Mouse (Mus musculus) heart, postnatal 0 days (tissue): Measurements from ENCODE around the gene Srm. TPM values are rescaled to one million over a fixed set of nuclear protein-coding genes. Genes with fewer than 3 reads are reported as not detected.

Experiments
- ATAC-seq: fragments of 200-750 bp; cut with Nextera tagmentation; 2 replicates; pipeline ENCODE4 v1.8.0; 2017; ENCODE audit warnings: low read depth, moderate number of reproducible peaks, moderate library complexity; ENCODE audit not compliant: insufficient read depth
- DNase-seq: peaks from one replicate; pipeline ENCODE4 v3.0.0-alpha.2; 2016; ENCODE audit warnings: low spot score
- H3K27ac ChIP-seq: fragments of 300-500 bp; sonication (generic); 2 replicates; pipeline ENCODE4 v1.5.1; 2014; ENCODE audit warnings: low read depth, mild to moderate bottlenecking
- H3K27me3 ChIP-seq: fragments of 300-500 bp; sonication (generic); 2 replicates; pipeline ENCODE4 v1.6.1; 2014; ENCODE audit warnings: low read length, mixed read lengths; ENCODE audit not compliant: control insufficient read depth, insufficient read depth
- H3K36me3 ChIP-seq: fragments of 300-500 bp; sonication (generic); replicated peaks from 2 replicates; pipeline ENCODE4 v1.6.1; 2014; ENCODE audit warnings: low read length, mixed read lengths; ENCODE audit not compliant: control insufficient read depth, insufficient read depth
- H3K4me1 ChIP-seq: fragments of 300-500 bp; sonication (generic); 2 replicates; pipeline ENCODE4 v1.6.1; 2014; ENCODE audit warnings: antibody characterized with exemption; ENCODE audit not compliant: control insufficient read depth, insufficient read depth
- H3K4me2 ChIP-seq: fragments of 300-500 bp; sonication (generic); 2 replicates; pipeline ENCODE4 v1.6.1; 2014; ENCODE audit warnings: low read depth, mild to moderate bottlenecking, low read length, moderate library complexity
- H3K4me3 ChIP-seq: fragments of 300-500 bp; sonication (generic); 2 replicates; pipeline ENCODE4 v1.5.1; 2014; ENCODE audit warnings: low read depth, low read length
- H3K9ac ChIP-seq: fragments of 300-500 bp; sonication (generic); replicated peaks from 2 replicates; pipeline ENCODE4 v1.6.1; 2014; ENCODE audit warnings: low read depth, low read length, mixed read lengths
- H3K9me3 ChIP-seq: fragments of 300-500 bp; sonication (generic); replicated peaks from 2 replicates; pipeline ENCODE4 v1.6.1; 2016; ENCODE audit warnings: low read length; ENCODE audit not compliant: control insufficient read depth
- CTCF ChIP-seq: IDR thresholded peaks from 2 replicates; pipeline ENCODE4 v1.5.1; 2016; ENCODE audit warnings: antibody characterized with exemption, control low read depth, low read depth
- EP300 ChIP-seq: IDR thresholded peaks from 2 replicates; pipeline ENCODE4 v1.6.1; 2016; ENCODE audit warnings: antibody characterized with exemption, low read depth
- WGBS: fragments of 180-500 bp; shearing (Covaris S2); extraction: QIAGEN DNeasy Blood & Tissue Kit; methylation state at CpG from one replicate; pipeline ENCODE4 v1.1.7; 2014; 5-methylcytosine and 5-hydroxymethylcytosine counted together
- polyA plus RNA-seq: library from polyadenylated mRNA; unstranded; fragments of >200 nt; fragmentation: Nextera tagmentation; extraction: Ambion mirVana; gene quantifications from 2 replicates; pipeline ENCODE4 v1.2.1, GENCODE M21; 2015
- total RNA-seq: library from RNA; depleted of rRNA; stranded (reverse); fragments of >200 nt; gene quantifications from 2 replicates; pipeline ENCODE4 v1.2.3, GENCODE M21; 2014; ENCODE audit warnings: low replicate concordance

The Srm gene
- total and polyA plus RNA-seq, 2 experiments from 2014 or later, result 15.0 to 51.4 TPM

- H3K36me3 ChIP-seq, result no peaks in the 10 kb centered on the region
- no peaks in the 10 kb centered on the region for H3K4me1 ChIP-seq
- DNase-seq (no peak), ATAC-seq (no peak)
- H3K27ac ChIP-seq, result no peak overlapping the region
- H3K9me3 ChIP-seq, result no peaks in the 10 kb centered on the region
- 83% methylated on average over 2 of the region's 2 CpGs for WGBS
- no peaks in the 10 kb centered on the region for H3K27me3 ChIP-seq
- H3K4me3 ChIP-seq, result no peak overlapping the region
- no peak overlapping the region for H3K4me2 ChIP-seq
- TF ChIP-seq CTCF, result no peak
- TF ChIP-seq EP300, result no peak
- H3K9ac ChIP-seq, result no peak overlapping the region
Measured at GRCm38 (mm10) chr4:148635309-148635708, 44.0 kb downstream of the Srm start.

- Histone ChIP-seq H3K4me3 (no peak overlapping the region), H3K4me1 (no peaks in the 10 kb centered on the region), H3K27me3 (no peaks in the 10 kb centered on the region), H3K4me2 (no peak overlapping the region), H3K9me3 (no peaks in the 10 kb centered on the region), H3K27ac (no peak overlapping the region), H3K9ac (no peak overlapping the region), H3K36me3 (no peaks in the 10 kb centered on the region)
- ATAC-seq (no peak), DNase-seq (no peak)
- 38% methylated on average over 9 of the region's 9 CpGs for WGBS
- TF ChIP-seq EP300, result no peak
- TF ChIP-seq CTCF, result no peak
Measured at GRCm38 (mm10) chr4:148638302-148638701, 47.0 kb downstream of the Srm start.

GRCm38 (mm10) chr4:148639455-148639854 lies 48.2 kb downstream of the Srm start:
- H3K9me3 ChIP-seq, result no peaks in the 10 kb centered on the region
- no peak overlapping the region for H3K4me2 ChIP-seq
- peaks cover 6% of the 10 kb centered on the region; the same call in 1 of the 2 replicates for H3K4me1 ChIP-seq
- H3K27me3 ChIP-seq, result no peaks in the 10 kb centered on the region
- H3K36me3 ChIP-seq, result no peaks in the 10 kb centered on the region
- DNase-seq (no peak), ATAC-seq (no peak)
- 91% methylated on average over 2 of the region's 2 CpGs for WGBS
- no peak overlapping the region for H3K4me3 ChIP-seq
- no peak overlapping the region for H3K9ac ChIP-seq
- TF ChIP-seq EP300, result no peak
- no peak for TF ChIP-seq CTCF
- no peak overlapping the region for H3K27ac ChIP-seq

- no peak for ATAC-seq
- H3K27ac ChIP-seq, result no peak overlapping the region
- H3K27me3 ChIP-seq, result no peaks in the 10 kb centered on the region
- DNase-seq, result no peak
- H3K4me1 ChIP-seq, result peaks cover 6% of the 10 kb centered on the region; the same call in 1 of the 2 replicates
- H3K9ac ChIP-seq, result no peak overlapping the region
- no peak overlapping the region for H3K4me2 ChIP-seq
- H3K4me3 ChIP-seq, result no peak overlapping the region
- H3K36me3 ChIP-seq, result no peaks in the 10 kb centered on the region
- no peaks in the 10 kb centered on the region for H3K9me3 ChIP-seq
- WGBS, result 81% methylated on average over 5 of the region's 5 CpGs
- TF ChIP-seq EP300, result no peak
- TF ChIP-seq CTCF, result no peak
Measured at GRCm38 (mm10) chr4:148641121-148641520, 49.8 kb downstream of the Srm start.

- 47% methylated on average over 15 of the region's 15 CpGs for WGBS
- Histone ChIP-seq H3K4me1 (peaks cover 6% of the 10 kb centered on the region; the same call in 1 of the 2 replicates), H3K36me3 (no peaks in the 10 kb centered on the region), H3K4me3 (peak within 1 kb of the TSS; percentile 22; the same call in 1 of the 2 replicates), H3K4me2 (peak within 1 kb of the TSS; percentile 58), H3K9me3 (no peaks in the 10 kb centered on the region), H3K9ac (no peak within 1 kb of the TSS), H3K27me3 (no peaks in the 10 kb centered on the region), H3K27ac (no peak within 1 kb of the TSS)
- DNase-seq (no peak), ATAC-seq (0 out of 2 replicates have a peak, but pooled peaks have one; percentile 12)
- TF ChIP-seq EP300 (no peak), CTCF (no peak)
Measured at GRCm38 (mm10) chr4:148643291-148644156, 52.2 kb downstream of the Srm start, which contains the start of gene Gm572. Gene Gm572, plus strand, starts transcription at chr4:148643317.
